ENCODE assay signal across 9 mouse cellular contexts in genomic region chr15:77750461-77750860, GRCm38 (mm10). TPM values are rescaled to one million over a fixed set of nuclear protein-coding genes. Genes with fewer than 3 reads are reported as not detected.
DNase-seq lines count a peak whose midpoint lies in the region; ATAC-seq and TF ChIP-seq lines count a peak whose summit lies in the region.
"Had no signal": no experiment of that assay in that cellular context is flagged by ENCODE, and none has a peak within 500 bp of the region (broad histone marks: within the 10 kb centered on the region; RNA-seq: fewer than 3 reads in every experiment).

No protein-coding gene starts in this region.

- no peak overlapping the region for H3K9ac ChIP-seq in midbrain, postnatal 0 days (replicated peaks; ENCODE audit: low read length, poor library complexity, severe bottlenecking)
- no peak overlapping the region for H3K9ac ChIP-seq in midbrain, embryonic 15.5 days
- H3K9ac ChIP-seq in lung, embryonic 14.5 days = no peak overlapping the region
- no peak overlapping the region for H3K9ac ChIP-seq in hindbrain, embryonic 14.5 days

- H3K36me3 ChIP-seq in midbrain, postnatal 0 days (ENCODE audit: insufficient read depth, low read length) = no peaks in the 10 kb centered on the region
- H3K36me3 ChIP-seq in midbrain, embryonic 15.5 days (replicated peaks) = no peaks in the 10 kb centered on the region
- H3K36me3 ChIP-seq in lung, embryonic 14.5 days (ENCODE audit: insufficient read depth) = no peaks in the 10 kb centered on the region
- H3K36me3 ChIP-seq in hindbrain, embryonic 14.5 days (replicated peaks; ENCODE audit: control insufficient read depth, insufficient read depth) = no peaks in the 10 kb centered on the region

- H3K4me1 ChIP-seq in midbrain, postnatal 0 days (ENCODE audit: insufficient read depth, low read length) = no peaks in the 10 kb centered on the region
- H3K4me1 ChIP-seq in midbrain, embryonic 15.5 days = no peaks in the 10 kb centered on the region
- H3K4me1 ChIP-seq in lung, embryonic 14.5 days (ENCODE audit: insufficient read depth) = no peaks in the 10 kb centered on the region
- H3K4me1 ChIP-seq in hindbrain, embryonic 14.5 days (replicated peaks; ENCODE audit: control insufficient read depth, insufficient read depth, low read length) = no peaks in the 10 kb centered on the region

- H3K4me3 ChIP-seq in midbrain, postnatal 0 days (ENCODE audit: low read depth, low read length) = no peak overlapping the region
- no peak overlapping the region for H3K4me3 ChIP-seq in midbrain, embryonic 15.5 days
- H3K4me3 ChIP-seq in lung, embryonic 14.5 days (ENCODE audit: low read depth, low read length) = no peak overlapping the region
- no peak overlapping the region for H3K4me3 ChIP-seq in hindbrain, embryonic 14.5 days (replicated peaks; ENCODE audit: low read length)

- no peaks in the 10 kb centered on the region for H3K27me3 ChIP-seq in midbrain, postnatal 0 days (ENCODE audit: insufficient read depth, low read length)
- H3K27me3 ChIP-seq in midbrain, embryonic 15.5 days (replicated peaks) = no peaks in the 10 kb centered on the region
- H3K27me3 ChIP-seq in lung, embryonic 14.5 days (ENCODE audit: insufficient read depth, low read length) = no peaks in the 10 kb centered on the region
- H3K27me3 ChIP-seq in hindbrain, embryonic 14.5 days (ENCODE audit: control insufficient read depth, insufficient read depth, low read length) = no peaks in the 10 kb centered on the region

- no peak for ATAC-seq in midbrain, postnatal 0 days (ENCODE audit: low FRiP score)
- no peak for ATAC-seq in midbrain, embryonic 15.5 days (replicated peaks)
- no peak for ATAC-seq in lung, embryonic 14.5 days (ENCODE audit: insufficient read depth)
- no peak for ATAC-seq in hindbrain, embryonic 14.5 days (ENCODE audit: low FRiP score)

- peak; percentile 76 for TF ChIP-seq CTCF in midbrain, postnatal 0 days (IDR thresholded peaks at IDR 0.05)
- peak; percentile 69 for TF ChIP-seq CTCF in lung, embryonic 14.5 days (IDR thresholded peaks at IDR 0.05; ENCODE audit: low read depth)

- H3K27ac ChIP-seq in midbrain, postnatal 0 days (ENCODE audit: low read depth, low read length) = no peak overlapping the region
- H3K27ac ChIP-seq in midbrain, embryonic 15.5 days = no peak overlapping the region
- no peak overlapping the region for H3K27ac ChIP-seq in lung, embryonic 14.5 days (ENCODE audit: low read depth)
- H3K27ac ChIP-seq in hindbrain, embryonic 14.5 days = no peak overlapping the region

- peak; percentile 70 to 73 for DNase-seq in cerebellum, postnatal 10 days
- DNase-seq in cerebellum, postnatal 4 days (ENCODE audit: low spot score in 2 of 2) = no peak
- DNase-seq in midbrain, postnatal 0 days (ENCODE audit: low spot score) = peak; percentile 57
- peak; percentile 68 to 73 for DNase-seq in cerebellum, postnatal 14 days
- peak; percentile 62 for DNase-seq in lung, embryonic 14.5 days
- DNase-seq in hindbrain, embryonic 14.5 days (ENCODE audit: low spot score) = no peak
- DNase-seq in right cerebral cortex, postnatal 36 days (ENCODE audit: low spot score in 2 of 2) = no peak

- no peaks in the 10 kb centered on the region for H3K9me3 ChIP-seq in midbrain, postnatal 0 days (ENCODE audit: low read length)
- no peaks in the 10 kb centered on the region for H3K9me3 ChIP-seq in midbrain, embryonic 15.5 days
- H3K9me3 ChIP-seq in lung, embryonic 14.5 days (ENCODE audit: low read depth, low read length) = no peaks in the 10 kb centered on the region
- H3K9me3 ChIP-seq in hindbrain, embryonic 14.5 days (ENCODE audit: control insufficient read depth, low read length) = no peaks in the 10 kb centered on the region

- H3K4me2 ChIP-seq in midbrain, postnatal 0 days (ENCODE audit: low read depth, low read length, poor library complexity, severe bottlenecking) = no peak overlapping the region
- H3K4me2 ChIP-seq in midbrain, embryonic 15.5 days = no peak overlapping the region
- H3K4me2 ChIP-seq in lung, embryonic 14.5 days = no peak overlapping the region
- no peak overlapping the region for H3K4me2 ChIP-seq in hindbrain, embryonic 14.5 days (replicated peaks)

- 59% methylated on average over 1 of the region's 1 CpGs for WGBS in midbrain, postnatal 0 days
- 35% methylated on average over 1 of the region's 1 CpGs for WGBS in midbrain, embryonic 15.5 days
- WGBS in lung, embryonic 14.5 days = 37% methylated on average over 1 of the region's 1 CpGs
- WGBS in hindbrain, embryonic 14.5 days = 32% methylated on average over 1 of the region's 1 CpGs

RNA-seq across cellular contexts. Expression of gene Apol8, which starts 6.3 kb away (rescaled TPM):
- total RNA-seq in midbrain, postnatal 0 days (2014; rRNA removed) = 0.19 TPM in 1 of 2 replicates, not detected in the other
- 0.36 and 0.55 TPM in 2 replicates for polyA plus RNA-seq in midbrain, postnatal 0 days (2015; fragmentation: Nextera tagmentation; extraction: Ambion mirVana)
- 0.18 and 0.23 TPM in 2 replicates for polyA plus RNA-seq in midbrain, embryonic 15.5 days (2015; fragmentation: Nextera tagmentation; extraction: Ambion mirVana)
- polyA plus RNA-seq in lung, embryonic 14.5 days (2014; fragmentation: Nextera tagmentation; extraction: Ambion mirVana) = not detected in 2 replicates
- polyA plus RNA-seq in hindbrain, embryonic 14.5 days (2014; fragmentation: Nextera tagmentation; extraction: Ambion mirVana) = not detected in 2 replicates

RNA-seq across cellular contexts. Expression of gene Apol9b, which starts 21.6 kb away (rescaled TPM):
- total RNA-seq in midbrain, postnatal 0 days (2014; rRNA removed) = 0.33 TPM in 1 of 2 replicates, not detected in the other
- polyA plus RNA-seq in midbrain, postnatal 0 days (2015; fragmentation: Nextera tagmentation; extraction: Ambion mirVana) = 0.43 TPM in 1 of 2 replicates, not detected in the other
- polyA plus RNA-seq in midbrain, embryonic 15.5 days (2015; fragmentation: Nextera tagmentation; extraction: Ambion mirVana) = not detected in 2 replicates
- not detected in 2 replicates for polyA plus RNA-seq in lung, embryonic 14.5 days (2014; fragmentation: Nextera tagmentation; extraction: Ambion mirVana)
- 0.19 TPM in 1 of 2 replicates, not detected in the other for polyA plus RNA-seq in hindbrain, embryonic 14.5 days (2014; fragmentation: Nextera tagmentation; extraction: Ambion mirVana)
- total RNA-seq: layer of hippocampus, adult 18-20 months had no signal

RNA-seq across cellular contexts. Expression of gene Apol7e, which starts 51.8 kb away (rescaled TPM):
- total RNA-seq in midbrain, postnatal 0 days (2014; rRNA removed) = not detected in 2 replicates
- polyA plus RNA-seq in midbrain, postnatal 0 days (2015; fragmentation: Nextera tagmentation; extraction: Ambion mirVana) = not detected in 2 replicates
- not detected in 2 replicates for polyA plus RNA-seq in midbrain, embryonic 15.5 days (2015; fragmentation: Nextera tagmentation; extraction: Ambion mirVana)
- not detected in 2 replicates for polyA plus RNA-seq in lung, embryonic 14.5 days (2014; fragmentation: Nextera tagmentation; extraction: Ambion mirVana)
- not detected in 2 replicates for polyA plus RNA-seq in hindbrain, embryonic 14.5 days (2014; fragmentation: Nextera tagmentation; extraction: Ambion mirVana)
- total RNA-seq: layer of hippocampus, adult 18-20 months had no signal

Comparison
In these comparisons a context has a peak if more than half of its experiments do, and no peak if none do; other contexts are left out.
1. DNase-seq: peak in cerebellum, postnatal 10 days (2 of 2), midbrain, postnatal 0 days (single experiment), cerebellum, postnatal 14 days (2 of 2) and lung, embryonic 14.5 days (single experiment); none in cerebellum, postnatal 4 days (0 of 2), hindbrain, embryonic 14.5 days (single experiment) and right cerebral cortex, postnatal 36 days (0 of 2).